Mouse (Mus musculus): ENCODE results near the gene 5031439G07Rik.

DNA sequence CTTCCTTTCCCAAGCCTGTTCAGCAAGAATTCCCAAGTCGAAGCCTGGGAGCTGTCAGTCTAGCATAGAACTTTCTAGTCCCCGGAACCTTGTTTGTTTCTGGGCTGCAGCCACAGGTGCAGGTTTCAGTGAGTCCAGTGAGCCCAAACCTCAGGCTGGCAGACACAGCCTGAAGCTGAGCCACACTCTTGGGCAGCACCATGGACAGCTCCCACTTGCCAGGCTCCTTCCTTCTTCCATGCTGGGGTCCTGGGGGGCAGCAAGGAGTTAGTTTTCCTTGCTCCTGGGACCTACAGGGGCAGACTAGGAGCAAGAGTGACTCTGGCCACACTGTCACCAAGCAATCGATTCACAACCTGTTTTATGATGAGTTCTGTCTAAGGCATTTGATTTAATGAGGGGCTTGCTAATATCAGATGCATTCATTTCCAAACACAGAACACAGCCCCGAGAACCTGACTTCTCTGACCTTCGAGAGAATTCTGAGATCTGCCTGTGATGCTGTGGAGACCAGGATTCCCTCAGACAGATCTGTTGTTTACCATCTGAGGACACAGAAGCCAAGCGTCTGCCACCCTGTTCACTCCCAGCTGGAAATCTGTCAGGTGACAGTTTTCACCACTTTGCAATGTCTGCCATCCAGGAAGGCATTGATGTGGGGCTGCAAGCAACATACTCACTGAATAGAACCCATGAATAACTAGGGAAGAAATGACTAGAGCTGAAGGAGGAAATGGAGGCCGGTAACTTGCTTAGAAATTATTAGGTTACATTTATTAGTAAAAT is 22.6 kb downstream of the 5031439G07Rik start:
- no peak for TF ChIP-seq CTCF (IDR thresholded peaks at IDR 0.05; ENCODE audit: control insufficient read depth, insufficient read depth, low read length)
- TF ChIP-seq POLR2A (IDR thresholded peaks at IDR 0.05; ENCODE audit: borderline replicate concordance, control insufficient read depth, low read depth, low read length) = no peak
